Mouse (Mus musculus) megakaryocyte, embryonic 14.5 days (primary cell): ENCODE measurements around the gene Pcsk5.

Experiments used
- FLI1 ChIP-seq: IDR thresholded peaks from 2 replicates; pipeline ENCODE4 v1.6.1; 2012; ENCODE audit warnings: low read length, inconsistent platforms, mixed read lengths
- GATA1 ChIP-seq: IDR thresholded peaks from 3 replicates; pipeline ENCODE4 v1.6.1; 2012; ENCODE audit warnings: mixed read lengths, low read length, inconsistent platforms, borderline replicate concordance

DNA sequence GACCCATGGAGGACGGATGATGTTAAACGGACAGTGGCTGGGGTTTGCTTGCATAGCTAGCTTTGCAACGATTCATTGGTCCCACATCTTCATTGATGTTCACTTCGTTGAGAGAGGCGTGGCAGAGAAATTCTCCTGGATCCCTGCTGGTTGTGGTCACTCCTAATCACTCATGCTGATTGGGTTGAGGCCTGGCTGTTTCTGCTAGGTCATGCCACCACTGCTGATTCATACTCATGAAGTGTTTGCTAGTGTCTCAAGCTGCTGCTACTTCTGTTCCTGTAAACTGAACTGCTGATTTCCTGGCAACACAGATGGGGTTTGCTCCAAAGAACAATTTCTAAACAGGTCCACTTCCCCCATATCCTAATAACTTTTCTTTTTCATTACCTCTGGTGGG is 430.6 kb downstream of the Pcsk5 start:
- TF ChIP-seq FLI1 (no peak), GATA1 (no peak)
